Mouse (Mus musculus) myocyte (in vitro differentiated cells): ENCODE results near the gene Gns. TPM values are rescaled to one million over a fixed set of nuclear protein-coding genes. Genes with fewer than 3 reads are reported as not detected.

ENCODE experiments used
- H3K27me3 ChIP-seq: one replicate; pipeline ENCODE4 v1.6.1; 2011; ENCODE audit not compliant: control insufficient read depth, insufficient read depth, insufficient read length
- H3K36me3 ChIP-seq: one replicate; pipeline ENCODE4 v1.6.1; 2011; ENCODE audit not compliant: control insufficient read depth, insufficient read depth
- H3K4me2 ChIP-seq: one replicate; pipeline ENCODE4 v1.6.1; 2011; ENCODE audit warnings: low read depth, control low read depth
- H3K4me3 ChIP-seq: one replicate; pipeline ENCODE4 v1.5.1; 2011; ENCODE audit warnings: mild to moderate bottlenecking, control low read depth, moderate library complexity
- H3K79me2 ChIP-seq: one replicate; pipeline ENCODE4 v1.6.1; 2011; ENCODE audit not compliant: control insufficient read depth, insufficient read depth
- H3ac ChIP-seq: one replicate; pipeline ENCODE4 v1.6.1; 2011; ENCODE audit not compliant: control insufficient read depth, insufficient read length
- CEBPB ChIP-seq: IDR thresholded peaks from 2 replicates; pipeline ENCODE4 v1.6.1; 2011; ENCODE audit warnings: mild to moderate bottlenecking, moderate library complexity; ENCODE audit not compliant: poor library complexity, insufficient read depth, severe bottlenecking
- E2F4 ChIP-seq: IDR thresholded peaks from one replicate; pipeline ENCODE4 v1.6.1; 2011; ENCODE audit warnings: mild to moderate bottlenecking, control low read depth, moderate library complexity; ENCODE audit not compliant: insufficient read depth
- MAX ChIP-seq: IDR thresholded peaks from one replicate; pipeline ENCODE4 v1.6.1; 2011; ENCODE audit warnings: low read depth, mild to moderate bottlenecking, control low read depth
- MYOD1 ChIP-seq, 3 experiments: IDR thresholded peaks; one replicate each; pipeline ENCODE4 v1.6.1; 2011; ENCODE audit warnings: control low read depth in 2 of 3, low read depth in 2 of 3, mild to moderate bottlenecking in 2 of 3, moderate library complexity in 1 of 3; ENCODE audit not compliant: insufficient read length in 2 of 3, control insufficient read depth in 1 of 3
- MYOG ChIP-seq, 3 experiments: IDR thresholded peaks; one replicate each; pipeline ENCODE4 v1.6.1; 2011; ENCODE audit warnings: control low read depth in 2 of 3, low read depth in 2 of 3, mild to moderate bottlenecking in 2 of 3; ENCODE audit not compliant: insufficient read length in 2 of 3, control insufficient read depth in 1 of 3, insufficient read depth in 1 of 3
- POLR2A ChIP-seq: IDR thresholded peaks from one replicate; pipeline ENCODE4 v1.6.1; 2011; ENCODE audit warnings: low read depth, mild to moderate bottlenecking, control low read depth, moderate library complexity; ENCODE audit not compliant: insufficient read length
- POLR2AphosphoS2 ChIP-seq: IDR thresholded peaks from one replicate; pipeline ENCODE4 v1.6.1; 2011; ENCODE audit warnings: low read depth, control low read depth; ENCODE audit not compliant: insufficient read length
- REST ChIP-seq: IDR thresholded peaks from one replicate; pipeline ENCODE4 v1.6.1; 2011; ENCODE audit warnings: mild to moderate bottlenecking, control low read depth, moderate library complexity; ENCODE audit not compliant: insufficient read depth, insufficient read length
- SRF ChIP-seq: IDR thresholded peaks from one replicate; pipeline ENCODE4 v1.6.1; 2011; ENCODE audit warnings: low read depth; ENCODE audit not compliant: control insufficient read depth, insufficient read length
- TCF12 ChIP-seq: IDR thresholded peaks from one replicate; pipeline ENCODE4 v1.6.1; 2011; ENCODE audit warnings: mild to moderate bottlenecking, control low read depth; ENCODE audit not compliant: poor library complexity, insufficient read depth, severe bottlenecking
- TCF3 ChIP-seq: IDR thresholded peaks from one replicate; pipeline ENCODE4 v1.6.1; 2011; ENCODE audit warnings: low read depth, control low read depth; ENCODE audit not compliant: insufficient read length
- USF1 ChIP-seq: IDR thresholded peaks from one replicate; pipeline ENCODE4 v1.6.1; 2011; ENCODE audit warnings: low read depth, mild to moderate bottlenecking, control low read depth, moderate library complexity
- polyA plus RNA-seq: library from polyadenylated mRNA; unstranded; fragments of >200 nt; fragmentation: generic; extraction: Trizol; gene quantifications from one replicate; pipeline ENCODE4 v1.2.1, GENCODE M21; 2012; ENCODE audit warnings: missing spikeins

Gns gene
- polyA plus RNA-seq, 1 experiment, result 81.4 TPM

DNA sequence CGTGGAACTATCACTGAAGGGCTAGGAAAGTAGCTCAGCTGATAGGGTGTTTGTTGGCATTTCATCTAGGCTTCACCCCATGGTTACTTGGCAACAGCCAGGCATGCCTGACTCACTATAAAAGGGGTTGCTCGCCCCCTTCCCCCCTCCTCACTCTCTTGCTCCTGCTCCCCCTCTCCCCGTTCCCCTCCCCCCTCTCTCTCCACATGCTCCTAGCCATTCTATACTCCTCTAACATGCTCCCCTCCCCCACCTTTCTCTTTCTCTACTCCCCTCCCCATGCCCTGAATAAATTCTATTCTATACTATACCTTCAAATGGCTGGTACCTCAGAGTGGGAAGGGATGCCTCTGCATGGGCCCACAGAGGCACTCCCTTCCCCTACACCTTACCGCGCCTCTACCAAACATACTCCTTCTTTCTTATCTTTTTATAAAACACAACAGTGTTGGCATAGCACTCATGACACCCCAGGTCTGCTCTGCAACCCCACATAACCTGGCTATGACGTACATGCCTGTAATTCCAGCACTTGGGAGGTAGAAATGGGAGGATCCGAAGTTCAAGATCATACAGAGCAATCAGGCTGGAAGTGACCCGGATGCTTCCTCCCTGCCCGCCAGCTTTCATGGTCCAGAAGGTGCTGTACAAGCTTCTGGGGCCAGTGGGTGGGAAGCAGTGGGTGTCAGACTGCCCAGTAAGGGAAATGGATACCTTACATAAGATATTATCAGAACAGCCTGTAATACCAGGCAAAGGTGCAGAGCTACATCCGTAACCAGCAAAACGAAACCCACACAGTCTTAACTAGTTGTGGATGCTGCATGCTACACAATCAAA, 23.9 kb upstream of the Gns start:
- H3K4me3 ChIP-seq, result no peak overlapping the region
- no peaks in the 10 kb centered on the region for H3K79me2 ChIP-seq
- no peaks in the 10 kb centered on the region for H3K27me3 ChIP-seq
- no peaks in the 10 kb centered on the region for H3K36me3 ChIP-seq
- H3K4me2 ChIP-seq, result no peak overlapping the region
- TF ChIP-seq MYOG (IDR thresholded peaks at IDR 0.05; ENCODE audit: control insufficient read depth in 1 of 3, insufficient read depth in 1 of 3, insufficient read length in 2 of 3, low read depth in 2 of 3) (no peak), SRF (no peak), TCF12 (no peak), REST (no peak), TCF3 (no peak), USF1 (no peak), MYOD1 (IDR thresholded peaks at IDR 0.05; ENCODE audit: control insufficient read depth in 1 of 3, insufficient read length in 2 of 3, low read depth in 2 of 3) (no peak)
- H3ac ChIP-seq, result no peak overlapping the region

- H3ac ChIP-seq, result no peak overlapping the region
- no peaks in the 10 kb centered on the region for H3K27me3 ChIP-seq
- TF ChIP-seq POLR2AphosphoS2 (no peak), POLR2A (no peak), E2F4 (no peak), MYOD1 (IDR thresholded peaks at IDR 0.05; ENCODE audit: control insufficient read depth in 1 of 3, insufficient read length in 2 of 3, low read depth in 2 of 3) (no peak), USF1 (no peak), MYOG (IDR thresholded peaks at IDR 0.05; ENCODE audit: control insufficient read depth in 1 of 3, insufficient read depth in 1 of 3, insufficient read length in 2 of 3, low read depth in 2 of 3) (no peak), REST (no peak), CEBPB (no peak), SRF (no peak), MAX (no peak)
- no peaks in the 10 kb centered on the region for H3K36me3 ChIP-seq
- no peak overlapping the region for H3K4me3 ChIP-seq
- H3K4me2 ChIP-seq, result no peak overlapping the region
- H3K79me2 ChIP-seq, result no peaks in the 10 kb centered on the region
These were observed 22.6 kb upstream of the Gns start for GRCm38 (mm10) chr10:121342260-121342659.

- Histone ChIP-seq H3K79me2 (no peaks in the 10 kb centered on the region), H3K27me3 (no peaks in the 10 kb centered on the region), H3K4me2 (no peak overlapping the region), H3K4me3 (no peak overlapping the region), H3ac (no peak overlapping the region), H3K36me3 (no peaks in the 10 kb centered on the region)
- TF ChIP-seq MYOD1 (IDR thresholded peaks at IDR 0.05; ENCODE audit: control insufficient read depth in 1 of 3, insufficient read length in 2 of 3, low read depth in 2 of 3) (no peak), USF1 (no peak), CEBPB (no peak), POLR2AphosphoS2 (no peak), E2F4 (no peak), SRF (no peak), REST (no peak), TCF3 (no peak), POLR2A (no peak), MYOG (IDR thresholded peaks at IDR 0.05; ENCODE audit: control insufficient read depth in 1 of 3, insufficient read depth in 1 of 3, insufficient read length in 2 of 3, low read depth in 2 of 3) (no peak), MAX (no peak), TCF12 (no peak)
These were observed 21.0 kb upstream of the Gns start for GRCm38 (mm10) chr10:121343867-121344266.

- Histone ChIP-seq H3K4me3 (no peak overlapping the region), H3K79me2 (no peaks in the 10 kb centered on the region), H3K36me3 (no peaks in the 10 kb centered on the region), H3ac (no peak overlapping the region), H3K27me3 (peaks cover 16% of the 10 kb centered on the region), H3K4me2 (peak overlapping the region; percentile 20)
- TF ChIP-seq E2F4 (no peak), MYOD1 (IDR thresholded peaks at IDR 0.05; ENCODE audit: control insufficient read depth in 1 of 3, insufficient read length in 2 of 3, low read depth in 2 of 3) (peak in 2 of 3 experiments; percentile 36 to 38)
These were observed 15.6 kb upstream of the Gns start for GRCm38 (mm10) chr10:121349244-121349643.

DNA sequence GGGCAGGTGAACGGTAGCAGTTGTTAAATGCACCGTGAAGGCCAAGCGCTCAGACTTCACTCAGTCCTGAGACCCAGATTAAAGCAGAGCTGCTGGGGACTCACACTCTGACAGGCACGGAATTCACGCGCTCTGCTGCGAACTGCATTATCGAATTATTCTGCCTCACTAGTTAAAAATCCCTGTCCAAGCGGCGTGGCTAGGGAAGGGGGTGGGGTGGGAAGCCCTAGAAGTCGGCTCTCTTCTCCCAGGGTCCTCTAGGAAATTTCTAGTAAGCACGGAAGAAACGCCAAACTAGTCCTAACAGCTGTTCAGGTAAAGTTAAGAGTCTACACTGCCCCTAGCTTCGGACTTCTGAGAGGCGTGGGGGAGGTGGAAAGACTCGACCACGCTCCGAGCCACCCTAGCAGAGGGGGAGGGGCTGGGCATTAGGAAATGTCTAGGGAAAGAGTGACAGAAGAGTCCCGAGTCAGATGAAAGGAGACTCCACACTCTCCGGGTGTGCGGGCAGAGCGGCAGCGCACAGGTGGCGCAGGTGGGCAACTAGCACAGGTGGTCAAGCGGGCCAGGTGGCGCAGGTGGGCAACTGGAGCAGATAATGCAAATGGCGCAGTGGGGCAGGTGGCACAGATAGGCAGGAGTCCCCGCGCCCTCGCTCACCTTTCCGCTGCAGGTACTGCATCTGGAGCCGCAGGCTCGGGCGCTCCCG, 14.4 kb upstream of the Gns start:
- Histone ChIP-seq H3K4me3 (no peak overlapping the region), H3K27me3 (peaks cover 16% of the 10 kb centered on the region), H3K36me3 (no peaks in the 10 kb centered on the region), H3K4me2 (no peak overlapping the region), H3ac (no peak overlapping the region), H3K79me2 (no peaks in the 10 kb centered on the region)
- no peak for TF ChIP-seq POLR2A
- TF ChIP-seq REST, result no peak
- no peak for TF ChIP-seq TCF3
- peak in 1 of 3 experiments; percentile 18 for TF ChIP-seq MYOG (IDR thresholded peaks at IDR 0.05; ENCODE audit: control insufficient read depth in 1 of 3, insufficient read depth in 1 of 3, insufficient read length in 2 of 3, low read depth in 2 of 3)
- TF ChIP-seq MYOD1 (IDR thresholded peaks at IDR 0.05; ENCODE audit: control insufficient read depth in 1 of 3, insufficient read length in 2 of 3, low read depth in 2 of 3), result peak in 1 of 3 experiments; percentile 12
